Mouse (Mus musculus) cerebellum, adult (tissue): ENCODE results near the gene Fndc1.

Source experiments
- ATAC-seq: cut with Nextera tagmentation; 2 replicates; pipeline ENCODE4 v1.9.2; 2017; ENCODE audit warnings: mild to moderate bottlenecking, moderate library complexity, mixed read lengths; ENCODE audit not compliant: insufficient number of reproducible peaks, low FRiP score, low TSS enrichment

The Fndc1 gene

GRCm38 (mm10) chr17:7821553-7822186, 5.4 kb downstream of the Fndc1 start:
- no peak for ATAC-seq

- ATAC-seq: no peak
Measured at GRCm38 (mm10) chr17:7820176-7820575, 6.9 kb downstream of the Fndc1 start.

GRCm38 (mm10) chr17:7816602-7817001, 10.5 kb downstream of the Fndc1 start:
- no peak for ATAC-seq

- no peak for ATAC-seq
Measured at GRCm38 (mm10) chr17:7814433-7814832, 12.7 kb downstream of the Fndc1 start.

GRCm38 (mm10) chr17:7808043-7808442, 19.1 kb downstream of the Fndc1 start:
- no peak for ATAC-seq

GRCm38 (mm10) chr17:7805105-7805504, 22.0 kb downstream of the Fndc1 start:
- no peak for ATAC-seq

- no peak for ATAC-seq
Measured at GRCm38 (mm10) chr17:7802483-7802882, 24.6 kb downstream of the Fndc1 start.

GRCm38 (mm10) chr17:7799894-7800293, 27.2 kb downstream of the Fndc1 start:
- ATAC-seq: no peak

- no peak for ATAC-seq
Measured at GRCm38 (mm10) chr17:7795584-7795983, 31.5 kb downstream of the Fndc1 start.

- ATAC-seq: no peak
Measured at GRCm38 (mm10) chr17:7795168-7795567, 31.9 kb downstream of the Fndc1 start.

- ATAC-seq: no peak
Measured at GRCm38 (mm10) chr17:7794093-7794492, 33.0 kb downstream of the Fndc1 start.

GRCm38 (mm10) chr17:7790512-7790911, 36.6 kb downstream of the Fndc1 start:
- no peak for ATAC-seq

- no peak for ATAC-seq
Measured at GRCm38 (mm10) chr17:7774101-7774500, 53.0 kb downstream of the Fndc1 start.

- no peak for ATAC-seq
Measured at GRCm38 (mm10) chr17:7759786-7760185, 67.3 kb downstream of the Fndc1 start.

GRCm38 (mm10) chr17:7755001-7755400, 72.1 kb downstream of the Fndc1 start:
- ATAC-seq: no peak

GRCm38 (mm10) chr17:7753383-7753782, 73.7 kb downstream of the Fndc1 start:
- ATAC-seq: no peak

- ATAC-seq: no peak
Measured at GRCm38 (mm10) chr17:7749051-7749815, 77.9 kb downstream of the Fndc1 start.

GRCm38 (mm10) chr17:7746841-7747240, 80.3 kb downstream of the Fndc1 start:
- ATAC-seq: no peak

GRCm38 (mm10) chr17:7744976-7745375, 82.1 kb downstream of the Fndc1 start:
- no peak for ATAC-seq

- no peak for ATAC-seq
Measured at GRCm38 (mm10) chr17:7740988-7741387, 86.1 kb downstream of the Fndc1 start.

GRCm38 (mm10) chr17:7722991-7723390, 104.1 kb downstream of the Fndc1 start:
- no peak for ATAC-seq

- ATAC-seq: no peak
Measured at GRCm38 (mm10) chr17:7718886-7719285, 108.2 kb downstream of the Fndc1 start.
